In the genomic region with DNA sequence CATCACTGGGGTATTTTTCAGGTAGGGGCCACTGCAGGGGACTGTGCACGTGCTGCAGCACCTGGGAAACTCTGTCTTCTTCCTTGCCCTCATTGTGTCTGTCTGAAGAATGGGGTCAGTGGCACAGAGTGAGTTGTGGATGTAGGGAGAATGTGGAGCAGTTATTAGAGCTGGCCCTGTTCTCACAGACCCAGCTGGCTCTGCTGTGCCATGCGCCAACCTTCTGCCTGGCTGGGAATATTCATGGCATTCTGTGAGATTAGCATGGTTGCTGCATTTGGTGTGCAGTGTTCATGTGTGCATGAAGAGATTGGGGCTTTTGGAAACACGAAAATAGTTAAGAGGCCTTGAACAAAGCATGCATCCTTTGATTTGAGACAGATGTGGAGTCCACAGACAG, we compare ENCODE assay signal across 28 mouse cellular contexts. TPM values are rescaled to one million over a fixed set of nuclear protein-coding genes. Genes with fewer than 3 reads are reported as not detected.
DNase-seq lines count a peak whose midpoint lies in the region; ATAC-seq and TF ChIP-seq lines count a peak whose summit lies in the region.
"Had no signal": no experiment of that assay in that cellular context is flagged by ENCODE, and none has a peak within 500 bp of the region (broad histone marks: within the 10 kb centered on the region; RNA-seq: fewer than 3 reads in every experiment).

No protein-coding gene starts in this region.

- H3K9ac ChIP-seq in forebrain, embryonic 16.5 days (replicated peaks; ENCODE audit: low read depth, low read length) = no peak overlapping the region
- H3K9ac ChIP-seq in forebrain, embryonic 11.5 days (ENCODE audit: low read length) = no peak overlapping the region
- H3K9ac ChIP-seq: embryonic facial prominence, embryonic 12.5 days; limb, embryonic 12.5 days; lung, embryonic 15.5 days; midbrain, embryonic 15.5 days; neural tube, embryonic 12.5 days had no signal

- no peak overlapping the region for H3K4me3 ChIP-seq in forebrain, embryonic 16.5 days (replicated peaks; ENCODE audit: low read length)
- H3K4me3 ChIP-seq in forebrain, embryonic 11.5 days (ENCODE audit: low read depth, low read length) = no peak overlapping the region
- peak overlapping the region; percentile 2; the same call in 1 of the 2 replicates for H3K4me3 ChIP-seq in layer of hippocampus, adult 2 months
- no peak overlapping the region for H3K4me3 ChIP-seq in kidney, adult 2 months (ENCODE audit: insufficient read depth, low read depth, low read length)
- H3K4me3 ChIP-seq: embryonic facial prominence, embryonic 12.5 days; left cerebral cortex, adult 2 months; limb, embryonic 12.5 days; lung, embryonic 15.5 days; midbrain, embryonic 10.5 days; midbrain, embryonic 15.5 days; myocyte; neural tube, embryonic 12.5 days had no signal

- peak overlapping the region; percentile 25; the same call in 1 of the 2 replicates for H3K27ac ChIP-seq in forebrain, embryonic 16.5 days (ENCODE audit: low read length)
- no peak overlapping the region for H3K27ac ChIP-seq in forebrain, embryonic 11.5 days (ENCODE audit: low read depth, low read length)
- peak overlapping the region; percentile 53; the same call in 1 of the 2 replicates for H3K27ac ChIP-seq in layer of hippocampus, adult 2 months
- no peak overlapping the region for H3K27ac ChIP-seq in kidney, adult 2 months (ENCODE audit: insufficient read depth, low read depth, low read length)
- H3K27ac ChIP-seq: embryonic facial prominence, embryonic 12.5 days; left cerebral cortex, adult 2 months; limb, embryonic 12.5 days; lung, embryonic 15.5 days; midbrain, embryonic 10.5 days; midbrain, embryonic 15.5 days; neural tube, embryonic 12.5 days had no signal

- H3K4me1 ChIP-seq in forebrain, embryonic 16.5 days (replicated peaks; ENCODE audit: control insufficient read depth, insufficient read depth, low read length) = peaks cover 8% of the 10 kb centered on the region; the same call in 1 of the 2 replicates
- no peaks in the 10 kb centered on the region for H3K4me1 ChIP-seq in forebrain, embryonic 11.5 days (replicated peaks; ENCODE audit: control insufficient read depth, insufficient read depth, low read length)
- no peaks in the 10 kb centered on the region for H3K4me1 ChIP-seq in kidney, adult 2 months (ENCODE audit: control insufficient read depth, insufficient read depth, low read length)
- H3K4me1 ChIP-seq: lung, embryonic 15.5 days; neural tube, embryonic 12.5 days had no signal

- 69% methylated on average over 3 of the region's 3 CpGs for WGBS in forebrain, embryonic 16.5 days
- WGBS in forebrain, embryonic 11.5 days = 86% methylated on average over 3 of the region's 3 CpGs
- WGBS in kidney, adult 2 months = 87% methylated on average over 3 of the region's 3 CpGs

- TF ChIP-seq CTCF in layer of hippocampus, adult 2 months (conservative IDR thresholded peaks at IDR 0.05) = no peak; the same call in 1 of the 2 replicates
- no peak for TF ChIP-seq CTCF in brain, embryonic 14.5 days (IDR thresholded peaks at IDR 0.05; ENCODE audit: borderline replicate concordance, extremely low read depth, insufficient read depth, insufficient read length)
- no peak for TF ChIP-seq CTCF in kidney, adult 2 months (conservative IDR thresholded peaks at IDR 0.05; ENCODE audit: insufficient read depth, insufficient read length, low read depth, low read length)

- H3K9me3 ChIP-seq in forebrain, embryonic 16.5 days (ENCODE audit: control insufficient read depth, low read length) = no peaks in the 10 kb centered on the region
- no peaks in the 10 kb centered on the region for H3K9me3 ChIP-seq in forebrain, embryonic 11.5 days (ENCODE audit: control insufficient read depth, low read length)
- H3K9me3 ChIP-seq: embryonic facial prominence, embryonic 12.5 days; limb, embryonic 12.5 days; lung, embryonic 15.5 days; midbrain, embryonic 10.5 days; midbrain, embryonic 15.5 days; neural tube, embryonic 12.5 days had no signal

- no peak overlapping the region for H3K4me2 ChIP-seq in forebrain, embryonic 16.5 days (ENCODE audit: low read length)
- H3K4me2 ChIP-seq in forebrain, embryonic 11.5 days (ENCODE audit: low read depth, low read length, severe bottlenecking) = no peak overlapping the region
- H3K4me2 ChIP-seq: embryonic facial prominence, embryonic 12.5 days; limb, embryonic 12.5 days; lung, embryonic 15.5 days; midbrain, embryonic 15.5 days; neural tube, embryonic 12.5 days had no signal

- no peak for TF ChIP-seq POLR2A in brain, embryonic 14.5 days (IDR thresholded peaks at IDR 0.05; ENCODE audit: borderline replicate concordance, extremely low read depth, insufficient read depth, insufficient read length, poor library complexity, severe bottlenecking)
- no peak for TF ChIP-seq POLR2A in kidney, adult 2 months (IDR thresholded peaks at IDR 0.05; ENCODE audit: low read depth, low read length)

- peak; percentile 43 for DNase-seq in cerebellum, adult 11-12 months
- no peak for DNase-seq in cerebellum, adult 8-10 months
- DNase-seq in forebrain, embryonic 11.5 days (ENCODE audit: low spot score) = no peak
- no peak for DNase-seq in layer of hippocampus, adult 2 months (ENCODE audit: low spot score in 2 of 2)
- DNase-seq in layer of hippocampus, adult 9-10 months (ENCODE audit: low spot score) = no peak
- peak; percentile 27 for DNase-seq in brain, embryonic 14.5 days (ENCODE audit: low read depth)
- DNase-seq in kidney, adult 2 months = no peak
- DNase-seq: adrenal gland, adult 8-10 months; embryo, embryonic 11 days; gastrocnemius, postnatal 14 days; heart, postnatal 14 days; kidney, postnatal 14 days; right cerebral cortex, adult 18-20 months; spleen, adult 18-20 months; thymus, postnatal 14 days had no signal

- peak; percentile 61; the same call in 1 of the 2 replicates for ATAC-seq in forebrain, embryonic 16.5 days
- ATAC-seq in forebrain, embryonic 11.5 days (replicated peaks; ENCODE audit: low FRiP score) = no peak
- ATAC-seq: intestine, postnatal 0 days; midbrain, embryonic 15.5 days had no signal

- H3K36me3 ChIP-seq in forebrain, embryonic 16.5 days (ENCODE audit: control insufficient read depth, insufficient read depth) = no peaks in the 10 kb centered on the region
- no peaks in the 10 kb centered on the region for H3K36me3 ChIP-seq in forebrain, embryonic 11.5 days (ENCODE audit: control insufficient read depth, insufficient read depth, low read length)
- H3K36me3 ChIP-seq in kidney, adult 2 months (ENCODE audit: control insufficient read depth, insufficient read depth, low read length) = no peaks in the 10 kb centered on the region
- H3K36me3 ChIP-seq: embryonic facial prominence, embryonic 12.5 days; G1E; limb, embryonic 12.5 days; lung, embryonic 15.5 days; midbrain, embryonic 10.5 days; midbrain, embryonic 15.5 days; neural tube, embryonic 12.5 days had no signal

- no peaks in the 10 kb centered on the region for H3K27me3 ChIP-seq in forebrain, embryonic 16.5 days (replicated peaks; ENCODE audit: control insufficient read depth, insufficient read depth, low read length)
- no peaks in the 10 kb centered on the region for H3K27me3 ChIP-seq in forebrain, embryonic 11.5 days (ENCODE audit: control insufficient read depth, insufficient read depth, low read length)
- H3K27me3 ChIP-seq in kidney, adult 2 months (replicated peaks; ENCODE audit: control insufficient read depth, insufficient read depth, low read length) = no peaks in the 10 kb centered on the region
- H3K27me3 ChIP-seq: embryonic facial prominence, embryonic 12.5 days; lung, embryonic 15.5 days; midbrain, embryonic 15.5 days; neural tube, embryonic 12.5 days had no signal

RNA-seq across cellular contexts. Expression of gene Adcy1, which starts 10.3 kb away (rescaled TPM):
- polyA plus RNA-seq in forebrain, embryonic 16.5 days (2015; fragmentation: Nextera tagmentation; extraction: Ambion mirVana) = 9.7 and 11.1 TPM in 2 replicates
- polyA plus RNA-seq in forebrain, embryonic 11.5 days (2014; fragmentation: Nextera tagmentation; extraction: Ambion mirVana) = 1.3 and 1.7 TPM in 2 replicates
- total RNA-seq in layer of hippocampus, adult 2 months (2021) = 100 to 1,000 TPM; 376 to 403 TPM
- polyA plus RNA-seq in brain, embryonic 14.5 days (2012; rRNA removed) = 13.1 and 22.3 TPM in 2 replicates
- 3.7 and 4.2 TPM in 2 replicates for polyA plus RNA-seq in kidney, adult 2 months (2012; rRNA removed)
- total RNA-seq: granulocyte monocyte progenitor cell, adult 5-6 weeks; megakaryocyte progenitor cell, adult 5-6 weeks had no signal
- polyA plus RNA-seq: G1E had no signal

Comparison
In these comparisons a context has a peak if more than half of its experiments do, and no peak if none do; other contexts are left out.
1. DNase-seq: peak in cerebellum, adult 11-12 months (single experiment) and brain, embryonic 14.5 days (single experiment); none in cerebellum, adult 8-10 months (single experiment), forebrain, embryonic 11.5 days (single experiment), layer of hippocampus, adult 2 months (0 of 2), layer of hippocampus, adult 9-10 months (single experiment) and kidney, adult 2 months (single experiment).
2. H3K27ac ChIP-seq: peak in forebrain, embryonic 16.5 days (single experiment) and layer of hippocampus, adult 2 months (single experiment); none in forebrain, embryonic 11.5 days (single experiment) and kidney, adult 2 months (single experiment).